Mouse (Mus musculus): ENCODE data around the gene Tor1b.
"Not testable (repeated sequence)": the region's sequence is repeated elsewhere in the genome, so short reads cannot be mapped to it uniquely, and the experiment has no call there.

Gene Tor1b

GRCm38 (mm10) chr2:30931922-30932321 lies 20.8 kb upstream of the Tor1b start:
- DNase-seq = peak; percentile 21

GRCm38 (mm10) chr2:30933032-30933431 lies 19.7 kb upstream of the Tor1b start:
- no peak for DNase-seq

GRCm38 (mm10) chr2:30933917-30934450 lies 18.8 kb upstream of the Tor1b start:
- peak; percentile 90 for DNase-seq

GRCm38 (mm10) chr2:30936808-30937207 lies 16.0 kb upstream of the Tor1b start:
- no peak for DNase-seq

GRCm38 (mm10) chr2:30937731-30938130 lies 15.0 kb upstream of the Tor1b start:
- peak; percentile 41 for DNase-seq

GRCm38 (mm10) chr2:30938574-30938991 lies 14.2 kb upstream of the Tor1b start:
- no peak for DNase-seq

- no peak for DNase-seq
Observed at GRCm38 (mm10) chr2:30941586-30941985, 11.2 kb upstream of the Tor1b start.

- not testable (repeated sequence) for DNase-seq
Observed at GRCm38 (mm10) chr2:30942116-30942515, 10.6 kb upstream of the Tor1b start.

- DNase-seq = peak; percentile 79
Observed at GRCm38 (mm10) chr2:30942603-30943011, 10.2 kb upstream of the Tor1b start.

- DNase-seq = no peak
Observed at GRCm38 (mm10) chr2:30952457-30952823, 319 bp upstream of the Tor1b start.

GRCm38 (mm10) chr2:30954797-30955196 lies 2.0 kb downstream of the Tor1b start:
- no peak for DNase-seq

GRCm38 (mm10) chr2:30957511-30957910 lies 4.8 kb downstream of the Tor1b start:
- no peak for DNase-seq

GRCm38 (mm10) chr2:30958726-30959125 lies 6.0 kb downstream of the Tor1b start:
- DNase-seq = no peak

- DNase-seq = no peak
Observed at GRCm38 (mm10) chr2:30959856-30960255, 7.1 kb downstream of the Tor1b start.

- DNase-seq = no peak
Observed at GRCm38 (mm10) chr2:30962570-30963254, 10.0 kb downstream of the Tor1b start.

GRCm38 (mm10) chr2:30965627-30966026 lies 12.9 kb downstream of the Tor1b start:
- no peak for DNase-seq

GRCm38 (mm10) chr2:30966826-30967225 lies 14.1 kb downstream of the Tor1b start:
- DNase-seq = no peak

- peak; percentile 92 for DNase-seq
Observed at GRCm38 (mm10) chr2:30967352-30968327, 14.9 kb downstream of the Tor1b start, which contains the start of gene Tor1a. Gene Tor1a, minus strand, starts transcription at chr2:30967933.

- DNase-seq = peak; percentile 100
Observed at GRCm38 (mm10) chr2:30981790-30982513, 29.2 kb downstream of the Tor1b start, which contains the start of the genes BC005624 and Usp20. Gene BC005624, minus strand, starts transcription at chr2:30982201. Gene Usp20, plus strand, starts transcription at chr2:30982279.

- peak; percentile 22 for DNase-seq
Observed at GRCm38 (mm10) chr2:30983024-30983423, 30.3 kb downstream of the Tor1b start.

GRCm38 (mm10) chr2:30985111-30986020 lies 32.6 kb downstream of the Tor1b start:
- DNase-seq = peak; percentile 76

GRCm38 (mm10) chr2:30990221-30990620 lies 37.5 kb downstream of the Tor1b start:
- DNase-seq = no peak

Data from lung, postnatal 10 days (tissue).